In genomic region chr6:32780602-32781001, GRCm38 (mm10) we compare ENCODE assay signal across 8 mouse cellular contexts.
DNase-seq lines count a peak whose midpoint lies in the region.

No protein-coding gene starts in this region.

- peak; percentile 40 for DNase-seq in left cerebral cortex, adult 11 months (ENCODE audit: low spot score)
- DNase-seq in left cerebral cortex, postnatal 4 days, result no peak
- DNase-seq in cerebellum, postnatal 36 days, result peak; percentile 19 to 32
- DNase-seq in heart, postnatal 4 days, result peak; percentile 56
- DNase-seq in layer of hippocampus, postnatal 36 days, result peak; percentile 60 to 62
- peak; percentile 75 to 85 for DNase-seq in right cerebral cortex, postnatal 10 days (ENCODE audit: low spot score in 2 of 2)
- DNase-seq in urinary bladder, postnatal 4 days (ENCODE audit: low spot score in 2 of 2), result no peak
- no peak for DNase-seq in embryo, embryonic 9.5 days (ENCODE audit: extremely low spot score)

- intact Hi-C loops in left cerebral cortex, postnatal 4 days (cut with DNase I), result no loop called here

Comparison
In these comparisons a context has a peak if more than half of its experiments do, and no peak if none do; other contexts are left out.
1. DNase-seq: peak in left cerebral cortex, adult 11 months (single experiment), cerebellum, postnatal 36 days (2 of 2), heart, postnatal 4 days (single experiment), layer of hippocampus, postnatal 36 days (2 of 2) and right cerebral cortex, postnatal 10 days (2 of 2); none in left cerebral cortex, postnatal 4 days (single experiment), urinary bladder, postnatal 4 days (0 of 2) and embryo, embryonic 9.5 days (single experiment).